Mouse (Mus musculus) gastrocnemius, postnatal 10 days (tissue): ENCODE data around the gene Defb36. TPM values are rescaled to one million over a fixed set of nuclear protein-coding genes. Genes with fewer than 3 reads are reported as not detected.

Experiments
- DNase-seq: peaks from one replicate; pipeline ENCODE4 v3.0.0; 2021; ENCODE audit warnings: mixed read lengths
- total RNA-seq, 2 experiments: library from RNA; stranded (reverse); gene quantifications; 2 replicates each; pipeline ENCODE4 v1.2.3; 2021

Gene Defb36
- total RNA-seq, 2 experiments from 2014 or later = not detected

DNA sequence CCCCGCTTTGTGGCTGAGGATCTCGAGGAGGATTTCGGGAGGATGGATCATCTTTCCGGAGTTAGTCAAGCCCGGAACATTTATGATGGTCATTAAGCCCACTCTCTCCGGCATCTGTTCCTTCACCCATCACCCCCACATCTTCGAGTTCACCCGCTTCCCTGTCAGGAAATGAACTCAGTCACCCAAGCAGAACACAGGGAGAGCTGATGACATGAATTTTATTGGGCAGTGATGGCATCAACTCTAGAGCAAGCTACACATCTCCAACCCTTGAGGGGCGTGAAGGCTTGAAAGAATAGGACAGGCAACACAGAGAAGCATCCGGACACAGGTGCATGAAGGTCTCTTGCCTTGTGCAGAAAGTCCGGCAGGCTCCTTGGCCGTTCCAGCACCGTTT lies 18.0 kb downstream of the Defb36 start:
- no peak for DNase-seq

DNA sequence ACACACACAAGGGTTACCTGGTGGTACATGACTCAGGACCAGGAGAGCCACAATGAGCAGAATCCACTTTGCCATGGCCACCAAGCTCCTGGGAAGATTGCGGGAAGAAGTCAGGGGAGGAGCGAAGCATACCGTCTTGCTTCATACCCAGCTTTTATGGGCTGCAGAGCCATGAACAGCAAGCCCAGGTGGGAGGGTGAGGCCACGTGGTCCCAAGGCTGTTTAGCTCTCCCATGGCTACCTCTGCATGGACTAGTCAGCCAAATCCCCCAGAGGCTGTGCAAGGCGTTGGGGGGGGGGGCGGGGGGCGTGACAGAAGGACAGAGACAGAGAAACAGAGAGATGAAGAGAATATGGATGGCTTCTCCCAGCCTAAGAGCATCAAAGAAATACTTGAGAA lies 18.8 kb downstream of the Defb36 start, which contains the start of gene Defb25:
TSS of gene Defb25 (minus strand) at position 101 of the 400 bp plus-strand sequence.
- DNase-seq = no peak

DNA sequence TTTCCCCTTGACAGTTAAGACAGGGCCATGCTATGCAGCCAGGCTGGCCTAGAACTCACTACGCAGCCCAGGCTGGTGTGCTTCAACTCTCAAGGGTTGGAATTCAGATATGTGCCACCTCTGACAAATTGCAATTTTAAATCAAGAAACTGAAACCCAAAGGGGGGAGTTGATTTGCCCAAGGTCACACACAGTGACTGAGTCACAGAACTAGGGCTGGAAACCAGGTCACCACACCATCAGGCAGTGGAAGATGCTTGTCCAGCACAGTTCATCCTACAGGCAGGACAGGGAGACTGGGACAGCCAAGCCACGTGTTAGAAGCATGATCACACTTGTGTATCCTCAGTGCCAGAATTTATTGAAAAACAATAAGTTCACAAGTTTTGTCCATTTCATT lies 20.4 kb downstream of the Defb36 start:
- no peak for DNase-seq

DNA sequence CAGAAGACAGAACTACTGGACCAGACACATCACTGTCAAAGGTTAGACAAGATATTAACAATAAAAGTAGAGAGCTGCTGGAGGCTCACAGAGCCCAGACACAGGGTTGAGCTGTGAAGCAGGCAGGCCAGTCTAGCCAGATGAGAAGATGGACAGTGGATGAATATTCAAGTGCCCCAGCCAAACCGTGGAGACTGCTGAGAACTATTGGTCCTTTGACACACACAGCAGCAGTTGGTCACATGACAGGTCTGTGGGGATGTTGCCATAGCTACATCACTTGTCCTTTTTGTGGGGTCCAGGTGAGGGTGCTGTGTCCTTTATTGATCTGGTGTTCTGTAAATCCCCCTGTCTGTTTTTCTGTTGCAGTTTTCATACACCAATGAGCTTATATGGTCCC lies 21.1 kb downstream of the Defb36 start:
- DNase-seq = no peak

DNA sequence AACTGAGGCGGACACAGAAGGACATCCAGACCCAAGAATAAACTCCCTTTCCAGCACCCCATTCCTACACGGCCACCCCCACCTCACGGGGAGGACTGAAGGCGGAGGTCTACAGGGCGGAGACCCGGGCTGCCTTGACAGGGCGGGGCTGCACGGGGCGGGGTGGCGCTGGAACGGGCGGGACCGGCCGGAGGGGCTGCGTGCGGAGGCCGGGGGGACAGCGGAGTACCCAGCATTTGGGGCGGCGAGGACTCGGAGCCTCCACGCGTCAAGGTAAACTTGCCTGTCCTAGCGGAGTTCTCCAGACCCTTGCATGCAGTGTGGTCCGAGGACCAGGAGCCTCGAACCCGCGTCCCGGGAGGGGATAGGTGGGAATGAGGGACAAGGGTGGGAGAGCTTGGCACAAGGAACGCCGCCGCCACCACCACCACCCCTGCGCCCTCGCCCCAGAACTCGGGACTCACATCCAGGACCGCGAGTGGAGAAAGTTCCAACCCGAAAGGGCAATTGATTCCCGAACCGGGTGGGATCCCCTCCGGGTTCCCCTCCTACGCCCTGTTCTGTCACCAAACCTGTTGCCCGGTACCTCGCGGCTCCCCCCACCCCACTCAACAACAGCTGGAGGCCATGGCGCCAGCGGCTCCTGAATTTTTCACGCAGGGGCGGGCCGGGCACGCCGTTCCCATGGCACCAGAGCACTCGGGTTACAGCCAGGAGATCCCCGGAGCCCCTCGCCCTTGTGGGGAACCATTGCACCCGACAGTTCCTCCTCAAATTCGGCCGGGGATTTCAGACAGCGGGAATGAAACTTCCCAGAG lies 22.9 kb downstream of the Defb36 start, which contains the start of gene Rem1:
TSS of gene Rem1 (plus strand) at position 178 of the 818 bp plus-strand sequence.
- DNase-seq = peak; percentile 49

DNA sequence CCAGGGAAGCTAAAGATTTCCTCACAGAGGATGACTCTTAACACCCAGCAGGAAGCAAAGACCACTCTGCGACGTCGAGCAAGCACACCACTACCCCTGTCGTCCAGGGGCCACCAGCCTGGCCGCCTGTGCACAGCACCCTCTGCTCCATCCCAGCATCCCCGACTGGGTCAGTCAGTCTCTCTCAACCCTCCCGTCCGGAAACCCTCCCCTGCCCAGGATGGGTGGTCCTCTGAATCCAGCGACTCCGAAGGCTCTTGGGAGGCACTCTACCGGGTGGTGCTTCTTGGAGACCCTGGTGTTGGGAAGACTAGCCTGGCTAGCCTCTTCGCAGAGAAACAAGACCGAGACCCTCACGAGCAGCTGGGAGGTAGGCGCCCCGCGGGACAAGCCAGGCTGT lies 23.9 kb downstream of the Defb36 start:
- peak; percentile 22 for DNase-seq

DNA sequence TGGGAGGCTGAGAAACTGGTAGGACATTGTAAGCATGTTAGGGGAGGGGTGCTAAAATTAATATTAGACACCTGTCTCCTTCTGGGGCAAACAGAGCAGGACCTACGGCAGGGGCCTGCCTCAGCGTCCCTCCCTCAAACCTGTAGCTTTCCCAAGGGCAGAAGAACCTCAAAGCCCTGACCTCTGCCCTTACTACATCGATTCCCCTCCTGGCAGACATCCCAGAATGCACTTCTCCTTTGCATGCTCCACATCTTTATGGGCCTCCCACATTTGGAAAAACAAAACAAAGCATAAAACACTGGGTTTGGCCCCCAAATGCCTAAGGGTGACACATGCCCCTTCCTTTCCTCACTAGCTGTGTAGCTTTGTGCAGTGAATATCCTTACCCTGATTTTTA lies 25.1 kb downstream of the Defb36 start:
- no peak for DNase-seq

DNA sequence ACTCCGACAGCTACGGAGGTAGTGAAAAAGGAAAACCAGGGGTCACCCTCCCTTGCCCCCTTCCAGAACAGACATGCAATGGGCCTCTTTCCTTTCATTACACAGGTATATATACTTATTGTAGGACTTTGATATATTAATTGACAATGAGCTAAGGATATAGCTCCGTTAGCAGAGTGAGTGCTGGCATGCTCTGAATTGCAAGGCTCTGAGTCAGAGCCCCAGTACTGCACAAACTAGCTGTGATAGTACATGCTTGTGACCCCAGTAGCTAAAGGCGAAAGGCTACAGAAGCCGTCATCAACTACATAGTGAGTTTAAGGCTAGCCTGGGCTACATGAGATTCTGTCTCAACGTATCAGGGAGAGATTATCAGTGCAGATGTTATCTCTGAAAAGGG lies 25.8 kb downstream of the Defb36 start:
- no peak for DNase-seq

DNA sequence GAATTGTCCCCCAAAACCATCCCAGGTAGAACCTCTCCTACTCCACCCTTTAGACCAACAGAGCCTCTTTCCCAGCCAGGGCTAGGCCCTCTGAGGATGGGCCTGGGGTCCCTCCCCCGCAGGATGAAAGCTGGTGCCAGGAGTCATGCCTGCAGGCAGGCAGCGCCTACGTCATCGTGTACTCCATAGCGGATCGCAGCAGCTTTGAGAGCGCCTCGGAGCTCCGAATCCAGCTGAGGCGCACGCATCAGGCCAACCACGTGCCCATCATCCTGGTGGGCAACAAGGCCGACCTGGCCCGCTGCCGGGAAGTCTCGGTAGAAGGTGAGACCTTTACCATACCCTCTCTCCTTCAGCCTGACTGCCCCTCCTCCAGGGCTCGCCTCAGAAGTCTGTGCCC lies 29.2 kb downstream of the Defb36 start:
- DNase-seq = peak; percentile 30

DNA sequence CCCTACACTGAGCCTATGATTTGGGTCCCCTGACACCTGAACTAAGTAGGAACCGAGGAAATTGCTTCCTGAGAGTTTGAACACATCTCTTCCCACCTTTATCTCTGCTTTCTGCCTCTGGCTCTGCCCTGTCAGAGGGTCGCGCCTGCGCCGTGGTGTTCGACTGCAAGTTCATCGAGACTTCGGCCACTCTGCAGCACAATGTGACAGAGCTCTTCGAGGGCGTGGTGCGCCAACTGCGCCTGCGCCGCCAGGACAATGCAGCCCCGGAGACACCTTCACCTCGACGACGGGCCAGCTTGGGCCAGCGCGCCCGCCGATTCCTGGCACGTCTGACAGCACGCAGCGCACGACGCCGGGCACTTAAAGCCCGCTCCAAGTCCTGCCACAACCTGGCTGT lies 30.2 kb downstream of the Defb36 start:
- no peak for DNase-seq

DNA sequence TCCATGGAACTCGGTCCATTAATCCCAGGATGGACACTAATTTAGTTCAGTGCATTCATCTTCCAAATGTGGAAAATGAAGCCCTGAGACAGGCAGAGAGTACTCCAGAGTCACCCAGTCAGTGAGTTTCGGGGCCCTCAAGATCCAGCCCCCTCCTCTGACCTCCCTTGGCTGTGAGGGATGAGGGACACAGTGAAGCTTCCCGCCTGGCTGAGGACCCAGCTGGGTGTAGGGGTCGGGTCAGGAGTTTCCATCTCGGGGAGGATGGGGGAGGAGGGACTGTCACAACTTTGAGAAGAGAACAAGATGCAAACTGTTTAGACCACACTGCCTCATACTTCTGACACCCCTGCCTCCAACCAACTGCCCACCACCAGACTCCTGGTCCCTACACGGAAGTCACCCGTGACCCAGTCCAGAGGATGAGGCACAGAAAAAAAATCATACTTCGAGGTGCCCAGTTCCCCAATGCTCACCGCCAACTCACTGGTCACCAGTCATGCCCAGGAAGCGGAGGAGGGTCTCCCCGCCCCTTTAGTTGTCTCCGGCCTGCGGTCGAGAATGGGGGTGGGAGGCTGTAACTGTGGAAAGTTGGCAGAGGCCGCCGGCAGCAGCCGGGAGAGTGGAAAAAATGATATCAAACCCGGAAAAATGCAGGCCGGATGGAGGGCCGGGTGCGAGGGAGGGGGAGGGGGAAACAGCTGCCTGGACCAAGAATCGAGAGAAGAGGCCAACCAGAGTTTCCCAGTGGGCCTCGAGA lies 32.3 kb downstream of the Defb36 start:
- peak; percentile 75 for DNase-seq

DNA sequence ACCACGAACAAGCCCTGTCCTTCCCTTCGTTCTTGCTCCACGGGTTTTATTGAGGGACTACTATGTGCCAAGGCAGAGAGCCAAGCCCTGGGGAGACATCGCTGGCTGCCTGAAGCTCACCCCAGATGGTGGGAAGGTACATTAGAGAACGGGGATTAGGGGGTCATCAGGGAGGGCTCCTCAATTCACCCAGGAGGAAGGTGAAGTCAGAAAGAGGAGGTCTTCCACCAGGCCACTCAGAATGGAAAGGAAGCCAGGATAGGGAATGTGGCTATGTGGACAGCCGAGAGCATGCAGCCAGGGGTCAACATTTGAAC lies 32.8 kb downstream of the Defb36 start:
- no peak for DNase-seq

DNA sequence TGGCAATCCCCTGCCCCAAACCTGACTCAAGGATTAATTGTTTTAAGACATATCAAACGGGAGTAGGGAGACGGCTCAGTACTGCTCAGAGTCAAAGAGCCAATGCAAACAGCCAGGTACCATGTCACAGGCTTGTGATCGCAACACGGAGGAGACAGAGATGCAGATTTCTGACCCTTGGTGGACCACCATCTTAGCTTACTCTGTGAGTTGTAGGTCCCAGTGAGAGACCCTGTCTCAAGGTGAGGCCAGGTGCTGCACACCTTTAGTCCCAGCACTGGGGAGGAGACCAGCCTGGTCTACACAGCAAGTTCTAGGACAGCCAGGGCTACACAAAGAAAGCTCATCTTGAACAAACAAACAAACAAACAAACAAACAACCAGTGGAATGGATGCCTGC lies 33.3 kb downstream of the Defb36 start:
- DNase-seq = no peak

DNA sequence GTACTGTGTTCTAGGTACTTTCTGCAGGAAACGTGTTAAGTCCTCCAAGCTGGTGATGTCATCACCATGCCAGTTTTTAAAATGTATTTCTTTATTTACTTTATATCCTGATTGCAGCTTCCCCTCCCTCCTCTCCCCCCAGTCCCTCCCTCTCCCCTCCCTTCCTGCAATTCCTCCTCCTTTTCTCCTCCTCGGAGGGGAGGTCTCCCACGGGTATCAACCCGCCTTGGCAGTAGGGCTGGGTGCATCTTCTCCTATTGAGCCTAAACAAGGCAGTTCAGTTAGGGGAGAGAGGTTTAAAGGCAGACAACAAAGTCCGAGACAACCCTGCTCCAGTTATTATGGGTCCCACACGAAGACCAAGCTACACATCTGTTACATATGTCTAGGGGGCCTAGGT lies 34.7 kb downstream of the Defb36 start:
- DNase-seq = no peak

DNA sequence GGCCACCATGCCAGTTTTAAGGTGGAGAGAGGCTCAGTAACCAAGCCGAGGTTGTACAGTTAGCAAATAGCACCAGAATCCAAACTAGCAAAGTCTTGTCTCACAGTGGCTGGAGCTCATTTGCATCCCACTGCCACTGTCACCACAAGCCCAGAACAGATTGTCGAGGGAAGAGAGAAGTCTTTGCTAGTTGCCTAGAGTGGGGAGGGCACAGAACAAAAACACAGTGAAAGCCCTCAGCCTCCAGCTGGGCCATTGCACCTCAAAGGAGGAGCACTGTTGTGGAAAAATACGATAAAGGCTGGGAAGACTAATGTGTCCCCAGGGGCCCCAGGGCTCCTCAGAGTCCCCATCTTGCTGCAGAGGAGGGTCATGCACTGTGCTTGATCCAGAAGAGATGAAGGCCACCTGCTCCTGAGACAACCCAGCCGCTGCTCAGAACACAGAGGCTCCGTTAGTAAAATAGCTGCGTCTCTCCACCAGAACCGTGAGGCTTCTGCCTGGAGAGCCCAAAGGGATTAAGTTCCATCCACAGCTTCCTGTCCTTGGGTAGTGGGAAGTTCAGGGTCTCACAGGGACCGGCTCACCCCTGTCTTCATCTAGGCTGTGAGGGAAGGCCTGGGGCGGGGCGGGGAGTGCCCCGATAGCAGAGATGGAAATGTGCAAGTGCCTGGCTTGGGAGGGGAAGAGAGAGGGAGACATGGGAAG lies 35.4 kb downstream of the Defb36 start:
- no peak for DNase-seq

DNA sequence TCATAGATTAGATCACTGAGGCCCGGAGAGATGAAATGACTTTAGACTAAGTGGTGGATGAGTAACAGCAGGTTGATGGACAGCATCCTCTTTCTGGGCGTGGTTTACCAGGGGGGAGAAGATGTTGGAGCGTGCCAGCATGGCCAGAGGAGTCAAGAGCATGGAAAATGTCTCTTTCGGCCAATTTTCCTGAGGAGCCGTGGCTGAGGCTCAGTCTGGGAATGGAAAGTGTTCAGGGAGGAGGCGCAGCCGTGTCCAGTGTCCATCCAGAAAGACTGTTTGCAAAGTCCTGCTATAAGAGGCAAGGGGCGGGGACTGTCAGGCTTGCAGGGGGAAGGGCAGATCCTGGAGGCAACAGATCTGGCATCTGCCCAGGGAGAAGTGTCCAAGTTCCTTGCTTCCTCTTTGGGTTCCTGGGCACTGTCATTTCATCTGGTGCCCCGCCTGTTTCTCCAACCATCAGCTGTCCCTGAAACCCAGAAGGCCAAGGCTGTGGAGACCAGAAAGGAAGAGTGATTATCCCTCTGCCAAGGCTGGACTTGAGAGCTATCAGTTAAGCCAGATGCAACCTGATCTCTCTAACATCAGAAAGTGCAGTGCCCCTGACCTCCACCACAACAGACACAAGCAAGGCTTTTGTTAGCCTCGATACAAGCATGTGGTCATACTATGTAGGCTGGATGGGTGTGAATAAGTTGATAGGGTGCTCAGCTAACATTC lies 48.9 kb downstream of the Defb36 start:
- DNase-seq = peak; percentile 60

DNA sequence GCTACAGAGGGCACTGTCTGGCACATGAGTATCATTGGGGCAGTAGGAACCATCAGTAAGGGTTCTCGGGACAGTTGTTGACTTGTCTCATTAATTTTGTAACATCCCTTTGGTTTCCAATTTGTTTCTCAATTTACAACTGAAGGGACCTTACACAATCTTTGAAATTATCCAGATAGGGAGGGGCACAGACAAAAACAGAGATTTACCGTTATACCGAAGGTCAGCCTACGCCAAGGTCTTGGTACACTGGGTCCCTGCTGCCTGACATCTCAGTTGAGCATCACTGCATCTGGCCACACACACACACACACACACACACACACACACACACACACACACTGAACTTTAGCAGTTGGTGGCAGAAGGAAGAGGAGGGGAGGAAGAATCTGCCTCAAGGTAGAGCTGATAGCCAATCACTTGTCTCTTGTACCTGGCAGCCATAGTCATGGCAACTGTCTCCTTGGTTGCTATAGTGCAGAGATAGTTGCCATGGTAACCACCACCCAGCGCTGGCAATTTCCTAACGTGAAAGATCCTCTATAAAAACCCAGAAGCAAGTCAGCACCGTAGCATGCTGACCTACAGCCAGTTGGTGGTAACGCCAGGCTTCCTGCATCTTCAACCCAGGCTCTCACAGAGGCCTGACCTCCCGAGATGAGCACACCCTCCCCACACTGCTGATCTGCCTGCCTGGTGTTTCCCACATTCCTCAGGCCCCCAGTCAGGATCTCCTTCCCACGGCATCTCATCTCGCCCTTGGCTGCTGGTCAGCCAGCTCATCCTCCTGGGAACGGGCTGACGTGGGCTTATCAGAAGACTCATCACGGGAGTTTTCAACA lies 50.0 kb downstream of the Defb36 start:
- DNase-seq = peak; percentile 41

DNA sequence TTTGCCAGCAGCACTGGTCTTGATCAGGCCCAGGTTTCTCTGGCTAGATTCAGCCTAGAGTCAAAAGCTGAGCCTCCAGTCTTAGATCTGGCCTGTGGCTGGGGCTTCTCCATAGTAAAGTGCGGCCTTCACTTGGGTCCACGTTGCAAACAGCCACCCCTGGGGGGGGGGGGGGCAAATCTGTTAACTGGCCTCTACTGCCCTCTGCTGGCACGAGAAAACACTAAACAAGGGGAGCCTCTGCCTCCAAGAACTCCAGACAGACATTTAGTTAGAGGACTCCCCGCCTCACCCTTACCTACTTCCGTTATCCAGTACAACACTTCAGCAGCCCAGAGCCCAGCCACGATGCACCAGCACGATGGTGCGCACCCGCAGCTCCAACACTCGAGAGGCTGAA lies 53.3 kb downstream of the Defb36 start:
- peak; percentile 51 for DNase-seq

DNA sequence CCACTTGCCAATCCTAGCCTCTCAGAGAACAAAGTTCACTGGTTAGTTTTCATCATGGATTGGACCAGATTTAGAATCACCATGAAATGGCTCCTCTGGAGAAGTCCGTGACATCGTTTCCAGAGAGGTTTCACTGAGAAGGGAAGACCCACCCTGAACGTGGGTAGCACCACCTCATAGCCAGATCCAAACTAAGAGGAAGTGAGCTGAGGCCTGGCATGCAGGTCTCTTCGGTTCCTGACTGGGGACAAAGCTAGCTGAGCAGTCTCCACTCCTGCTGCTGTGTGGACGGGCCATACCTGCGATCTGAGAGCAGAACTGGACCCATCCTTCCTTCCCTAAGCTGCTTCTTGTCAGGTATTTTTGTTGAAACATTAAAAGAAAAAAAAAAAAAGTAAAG lies 57.0 kb downstream of the Defb36 start:
- no peak for DNase-seq
